Mouse (Mus musculus): Measurements from ENCODE around the gene Il2ra. TPM values are rescaled to one million over a fixed set of nuclear protein-coding genes. Genes with fewer than 3 reads are reported as not detected.

Gene Il2ra
- polyA plus RNA-seq, 1 experiment from 2014 or later, result not detected

DNA sequence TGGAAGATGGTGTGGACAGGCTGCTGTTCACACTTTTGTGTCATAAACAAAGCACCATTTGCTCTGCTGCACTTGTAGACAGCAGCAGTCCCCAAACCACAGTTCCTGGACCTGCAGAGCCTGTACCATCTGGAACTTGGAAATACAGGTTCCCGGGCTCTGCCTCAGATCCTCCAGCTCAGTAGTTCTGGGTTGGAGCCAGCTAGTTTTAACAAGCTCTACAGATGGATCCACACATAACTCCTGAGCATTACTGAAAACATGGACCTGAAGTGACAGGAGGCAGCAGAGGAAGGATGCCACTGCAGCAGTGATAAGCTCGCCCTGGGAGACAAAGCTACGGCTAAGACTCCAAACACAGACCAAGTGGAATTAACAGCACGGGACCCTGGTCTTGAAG lies 71.9 kb downstream of the Il2ra start:
- Histone ChIP-seq H3K27ac (ENCODE audit: low read length) (no peak overlapping the region), H3K36me3 (ENCODE audit: control insufficient read depth, insufficient read depth, low read length) (no peaks in the 10 kb centered on the region), H3K4me2 (replicated peaks; ENCODE audit: low read depth, low read length) (no peak overlapping the region), H3K4me3 (ENCODE audit: low read depth, low read length) (no peak overlapping the region), H3K4me1 (ENCODE audit: control insufficient read depth, insufficient read depth, low read length) (no peaks in the 10 kb centered on the region), H3K27me3 (ENCODE audit: control insufficient read depth, insufficient read depth, low read length) (no peaks in the 10 kb centered on the region), H3K9ac (replicated peaks; ENCODE audit: low read depth, low read length) (no peak overlapping the region), H3K9me3 (ENCODE audit: control insufficient read depth, low read depth, low read length) (no peaks in the 10 kb centered on the region)
- ATAC-seq (ENCODE audit: insufficient number of reproducible peaks, insufficient read depth, low FRiP score, low read depth), result no peak
- 84% methylated on average over 4 of the region's 4 CpGs for WGBS

DNA sequence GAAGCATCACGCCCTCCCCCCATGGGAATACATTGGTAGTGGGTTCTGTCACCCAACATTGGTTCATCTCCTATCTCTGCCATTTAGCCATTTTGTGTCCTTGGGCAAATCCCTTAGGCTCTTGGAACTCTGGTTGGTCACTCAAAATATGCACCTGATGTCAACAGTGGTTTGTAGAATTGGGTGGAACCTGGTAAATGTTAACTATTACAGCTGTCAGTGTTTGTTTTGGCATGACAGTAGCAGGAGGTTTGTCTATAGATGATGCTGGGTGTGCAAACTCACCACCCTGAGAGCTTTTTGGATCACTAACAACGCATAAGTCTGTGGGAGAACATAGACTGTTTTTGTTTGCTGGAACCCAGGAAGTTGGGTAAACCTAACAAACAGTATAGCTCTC lies 76.0 kb downstream of the Il2ra start:
- no peak overlapping the region for H3K4me2 ChIP-seq (replicated peaks; ENCODE audit: low read depth, low read length)
- WGBS, result 82% methylated on average over 2 of the region's 2 CpGs
- no peak for ATAC-seq (ENCODE audit: insufficient number of reproducible peaks, insufficient read depth, low FRiP score, low read depth)
- no peaks in the 10 kb centered on the region for H3K27me3 ChIP-seq (ENCODE audit: control insufficient read depth, insufficient read depth, low read length)
- no peak overlapping the region for H3K27ac ChIP-seq (ENCODE audit: low read length)
- H3K4me1 ChIP-seq (ENCODE audit: control insufficient read depth, insufficient read depth, low read length), result no peaks in the 10 kb centered on the region
- H3K36me3 ChIP-seq (ENCODE audit: control insufficient read depth, insufficient read depth, low read length), result no peaks in the 10 kb centered on the region
- H3K9me3 ChIP-seq (ENCODE audit: control insufficient read depth, low read depth, low read length), result no peaks in the 10 kb centered on the region
- no peak overlapping the region for H3K9ac ChIP-seq (replicated peaks; ENCODE audit: low read depth, low read length)
- H3K4me3 ChIP-seq (ENCODE audit: low read depth, low read length), result no peak overlapping the region

DNA sequence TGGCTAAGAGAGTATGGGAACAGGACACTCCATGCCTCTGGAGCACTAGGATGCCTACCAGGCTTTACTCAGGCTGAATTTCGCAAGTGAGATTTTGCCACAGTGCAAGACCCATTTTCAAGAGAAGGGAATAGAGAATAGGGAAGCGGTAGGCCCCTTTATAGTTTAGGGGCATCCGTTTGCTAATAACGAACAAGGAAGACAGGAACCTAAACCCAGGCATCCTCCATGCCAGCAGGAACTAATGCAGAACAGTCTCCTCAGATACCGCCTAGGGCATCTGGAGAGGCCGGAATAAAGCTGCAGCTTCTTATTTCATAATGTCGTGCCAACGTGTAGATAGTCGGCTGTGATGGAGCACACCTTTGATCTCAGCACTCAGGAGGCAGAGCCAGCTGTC lies 80.0 kb downstream of the Il2ra start:
- H3K9me3 ChIP-seq (ENCODE audit: control insufficient read depth, low read depth, low read length), result no peaks in the 10 kb centered on the region
- H3K9ac ChIP-seq (replicated peaks; ENCODE audit: low read depth, low read length), result no peak overlapping the region
- 85% methylated on average over 9 of the region's 9 CpGs for WGBS
- no peak overlapping the region for H3K27ac ChIP-seq (ENCODE audit: low read length)
- H3K4me2 ChIP-seq (replicated peaks; ENCODE audit: low read depth, low read length), result no peak overlapping the region
- no peak for ATAC-seq (ENCODE audit: insufficient number of reproducible peaks, insufficient read depth, low FRiP score, low read depth)
- H3K36me3 ChIP-seq (ENCODE audit: control insufficient read depth, insufficient read depth, low read length), result no peaks in the 10 kb centered on the region
- no peaks in the 10 kb centered on the region for H3K4me1 ChIP-seq (ENCODE audit: control insufficient read depth, insufficient read depth, low read length)
- H3K4me3 ChIP-seq (ENCODE audit: low read depth, low read length), result no peak overlapping the region
- no peaks in the 10 kb centered on the region for H3K27me3 ChIP-seq (ENCODE audit: control insufficient read depth, insufficient read depth, low read length)

DNA sequence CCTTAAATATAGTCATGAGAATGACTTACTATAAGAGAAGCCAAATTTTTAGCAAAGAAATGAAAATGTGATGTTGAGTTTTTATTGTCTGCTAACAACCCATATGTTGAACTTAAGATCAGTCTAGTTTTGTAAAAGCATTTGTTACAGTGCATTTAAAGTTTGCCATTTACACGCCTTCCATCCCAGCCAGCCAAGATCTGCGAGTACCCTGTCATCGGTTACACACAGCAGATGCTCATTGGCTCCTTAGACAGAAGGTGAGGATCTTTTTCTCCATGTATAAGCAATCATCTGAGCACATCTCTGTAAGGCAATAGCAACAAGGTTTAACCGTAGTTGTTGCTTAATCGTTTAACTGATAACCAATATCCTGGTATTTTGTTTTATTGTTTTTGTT lies 85.0 kb downstream of the Il2ra start:
- Histone ChIP-seq H3K9me3 (ENCODE audit: control insufficient read depth, low read depth, low read length) (no peaks in the 10 kb centered on the region), H3K4me1 (ENCODE audit: control insufficient read depth, insufficient read depth, low read length) (no peaks in the 10 kb centered on the region), H3K27me3 (ENCODE audit: control insufficient read depth, insufficient read depth, low read length) (no peaks in the 10 kb centered on the region), H3K27ac (ENCODE audit: low read length) (no peak overlapping the region), H3K4me2 (replicated peaks; ENCODE audit: low read depth, low read length) (no peak overlapping the region), H3K4me3 (ENCODE audit: low read depth, low read length) (no peak overlapping the region), H3K9ac (replicated peaks; ENCODE audit: low read depth, low read length) (no peak overlapping the region), H3K36me3 (ENCODE audit: control insufficient read depth, insufficient read depth, low read length) (no peaks in the 10 kb centered on the region)
- ATAC-seq (ENCODE audit: insufficient number of reproducible peaks, insufficient read depth, low FRiP score, low read depth), result no peak
- 89% methylated on average over 5 of the region's 5 CpGs for WGBS

DNA sequence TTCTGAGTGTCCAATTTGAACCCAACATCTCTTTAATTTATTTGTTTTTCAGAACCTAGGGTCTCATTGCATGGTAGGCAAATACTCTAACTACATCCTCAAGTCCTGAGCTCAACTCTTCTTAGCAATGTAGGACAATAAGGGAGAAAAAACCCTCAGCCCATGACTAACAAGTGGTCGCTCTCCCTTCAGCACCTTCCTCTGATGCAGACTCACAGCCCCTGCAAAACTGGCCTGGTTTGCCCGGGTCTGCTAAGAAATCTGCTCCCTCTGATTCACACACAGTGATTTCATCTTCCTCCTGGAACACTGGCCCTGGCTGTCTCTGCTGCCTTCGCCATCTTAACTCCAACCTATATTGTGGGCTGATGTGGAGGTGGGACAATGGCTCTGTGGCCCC lies 86.5 kb downstream of the Il2ra start:
- Histone ChIP-seq H3K36me3 (ENCODE audit: control insufficient read depth, insufficient read depth, low read length) (no peaks in the 10 kb centered on the region), H3K4me3 (ENCODE audit: low read depth, low read length) (no peak overlapping the region), H3K9ac (replicated peaks; ENCODE audit: low read depth, low read length) (no peak overlapping the region), H3K27me3 (ENCODE audit: control insufficient read depth, insufficient read depth, low read length) (no peaks in the 10 kb centered on the region), H3K4me2 (replicated peaks; ENCODE audit: low read depth, low read length) (no peak overlapping the region), H3K4me1 (ENCODE audit: control insufficient read depth, insufficient read depth, low read length) (no peaks in the 10 kb centered on the region), H3K9me3 (ENCODE audit: control insufficient read depth, low read depth, low read length) (no peaks in the 10 kb centered on the region), H3K27ac (ENCODE audit: low read length) (no peak overlapping the region)
- WGBS, result 58% methylated on average over 3 of the region's 3 CpGs
- ATAC-seq (ENCODE audit: insufficient number of reproducible peaks, insufficient read depth, low FRiP score, low read depth), result no peak

DNA sequence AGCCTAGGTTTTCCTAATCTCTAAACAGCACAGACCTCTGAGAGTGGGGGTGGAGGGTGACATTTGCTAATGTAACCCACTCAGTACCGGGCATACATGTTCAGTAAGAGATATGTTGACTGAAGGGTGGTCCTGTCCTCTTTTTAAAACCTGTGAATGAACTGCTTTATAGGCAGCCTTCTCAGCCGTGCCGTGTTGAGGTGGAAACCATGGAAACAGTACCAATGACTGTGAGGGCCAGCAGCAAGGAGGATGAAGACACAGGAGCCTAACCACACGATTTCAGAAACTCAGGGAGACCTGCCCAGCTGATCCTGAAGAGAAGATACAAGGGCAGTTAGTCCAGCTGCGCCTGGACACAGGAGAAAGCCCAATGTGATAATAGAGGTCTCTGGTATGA lies 90.4 kb downstream of the Il2ra start:
- no peak overlapping the region for H3K4me3 ChIP-seq (ENCODE audit: low read depth, low read length)
- no peaks in the 10 kb centered on the region for H3K4me1 ChIP-seq (ENCODE audit: control insufficient read depth, insufficient read depth, low read length)
- H3K27me3 ChIP-seq (ENCODE audit: control insufficient read depth, insufficient read depth, low read length), result no peaks in the 10 kb centered on the region
- whole genome bisulfite sequencing, result 67% methylated on average over 5 of the region's 5 CpGs
- no peak for ATAC-seq (ENCODE audit: insufficient number of reproducible peaks, insufficient read depth, low FRiP score, low read depth)
- H3K27ac ChIP-seq (ENCODE audit: low read length), result no peak overlapping the region
- no peaks in the 10 kb centered on the region for H3K9me3 ChIP-seq (ENCODE audit: control insufficient read depth, low read depth, low read length)
- H3K36me3 ChIP-seq (ENCODE audit: control insufficient read depth, insufficient read depth, low read length), result no peaks in the 10 kb centered on the region
- no peak overlapping the region for H3K9ac ChIP-seq (replicated peaks; ENCODE audit: low read depth, low read length)
- H3K4me2 ChIP-seq (replicated peaks; ENCODE audit: low read depth, low read length), result no peak overlapping the region

DNA sequence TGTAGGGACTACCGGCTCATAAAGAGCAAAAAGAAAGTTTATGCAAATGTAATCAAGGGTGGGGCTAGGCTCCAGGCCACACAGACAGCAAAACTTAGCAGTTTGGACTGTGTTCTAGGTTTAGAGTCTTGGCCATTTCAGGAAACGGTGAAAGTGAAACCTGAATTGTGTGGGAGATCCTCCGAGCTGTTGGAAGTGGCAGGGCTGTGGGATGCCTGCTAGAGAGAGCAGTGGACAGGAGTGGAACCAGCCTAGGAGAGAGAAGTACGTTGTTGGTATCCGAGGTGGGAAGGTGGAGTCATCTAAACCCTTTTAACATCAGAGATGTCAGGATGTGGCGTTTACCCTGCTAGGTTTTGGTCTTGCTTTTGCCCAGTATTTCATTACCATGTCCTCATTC lies 93.2 kb downstream of the Il2ra start:
- no peak for ATAC-seq (ENCODE audit: insufficient number of reproducible peaks, insufficient read depth, low FRiP score, low read depth)
- Histone ChIP-seq H3K9ac (replicated peaks; ENCODE audit: low read depth, low read length) (no peak overlapping the region), H3K27ac (ENCODE audit: low read length) (no peak overlapping the region), H3K9me3 (ENCODE audit: control insufficient read depth, low read depth, low read length) (no peaks in the 10 kb centered on the region), H3K4me1 (ENCODE audit: control insufficient read depth, insufficient read depth, low read length) (no peaks in the 10 kb centered on the region), H3K27me3 (ENCODE audit: control insufficient read depth, insufficient read depth, low read length) (no peaks in the 10 kb centered on the region), H3K4me2 (replicated peaks; ENCODE audit: low read depth, low read length) (no peak overlapping the region), H3K36me3 (ENCODE audit: control insufficient read depth, insufficient read depth, low read length) (peaks cover 9% of the 10 kb centered on the region), H3K4me3 (ENCODE audit: low read depth, low read length) (no peak overlapping the region)
- 88% methylated on average over 6 of the region's 6 CpGs for WGBS

DNA sequence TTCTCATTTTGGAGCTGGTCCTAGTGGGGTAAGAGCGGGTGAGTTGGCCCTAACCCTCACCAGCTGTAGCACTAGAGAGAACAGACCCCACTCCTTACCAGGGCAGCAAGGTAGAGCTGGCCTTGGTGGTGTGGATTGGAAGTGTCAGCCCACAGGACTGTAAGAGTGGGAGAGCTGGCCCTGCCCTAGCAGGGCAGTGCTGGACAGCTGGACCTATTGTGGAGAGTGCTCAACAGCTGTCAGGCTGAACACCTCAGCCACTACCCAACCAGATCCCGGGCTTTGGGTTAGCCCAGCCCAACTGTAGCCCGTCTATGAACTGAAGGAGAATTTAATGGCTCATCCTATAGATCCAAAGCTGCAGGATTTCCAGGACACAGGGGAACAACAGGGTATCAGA lies 96.2 kb downstream of the Il2ra start:
- WGBS, result 88% methylated on average over 3 of the region's 3 CpGs
- Histone ChIP-seq H3K9ac (replicated peaks; ENCODE audit: low read depth, low read length) (no peak overlapping the region), H3K4me1 (ENCODE audit: control insufficient read depth, insufficient read depth, low read length) (no peaks in the 10 kb centered on the region), H3K4me3 (ENCODE audit: low read depth, low read length) (no peak overlapping the region), H3K36me3 (ENCODE audit: control insufficient read depth, insufficient read depth, low read length) (peaks cover 34% of the 10 kb centered on the region), H3K27ac (ENCODE audit: low read length) (no peak overlapping the region), H3K9me3 (ENCODE audit: control insufficient read depth, low read depth, low read length) (no peaks in the 10 kb centered on the region), H3K27me3 (ENCODE audit: control insufficient read depth, insufficient read depth, low read length) (no peaks in the 10 kb centered on the region), H3K4me2 (replicated peaks; ENCODE audit: low read depth, low read length) (no peak overlapping the region)
- ATAC-seq (ENCODE audit: insufficient number of reproducible peaks, insufficient read depth, low FRiP score, low read depth), result 0 out of 2 replicates have a peak, but pooled peaks have one; percentile 23

DNA sequence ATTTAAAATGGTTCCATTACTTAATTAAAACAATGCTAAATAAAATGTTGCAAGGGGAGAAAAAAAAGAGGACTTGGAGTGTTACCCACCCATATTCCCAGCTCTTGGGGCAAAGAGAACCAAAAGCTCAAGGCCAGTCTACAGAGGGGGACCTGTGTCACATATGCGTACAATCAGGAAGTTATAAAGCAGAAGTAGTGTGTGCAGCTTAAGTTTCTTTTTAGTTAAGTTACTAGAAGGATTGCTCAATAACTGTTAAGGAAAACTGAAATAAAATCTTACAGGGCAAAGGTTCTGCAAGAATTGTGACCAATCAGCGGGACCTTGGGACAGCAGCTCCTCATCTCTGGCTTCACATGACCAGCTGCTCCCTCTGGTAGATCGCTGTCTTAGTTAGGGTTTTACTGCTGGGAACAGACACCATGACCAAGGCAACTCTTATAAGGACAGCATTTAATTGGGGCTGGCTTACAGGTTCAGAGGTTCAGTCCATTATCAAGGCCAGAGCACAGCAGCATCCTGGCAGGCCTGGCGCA lies 97.0 kb downstream of the Il2ra start:
- Histone ChIP-seq H3K4me2 (replicated peaks; ENCODE audit: low read depth, low read length) (no peak overlapping the region), H3K27ac (ENCODE audit: low read length) (no peak overlapping the region), H3K4me1 (ENCODE audit: control insufficient read depth, insufficient read depth, low read length) (no peaks in the 10 kb centered on the region), H3K9ac (replicated peaks; ENCODE audit: low read depth, low read length) (no peak overlapping the region), H3K9me3 (ENCODE audit: control insufficient read depth, low read depth, low read length) (no peaks in the 10 kb centered on the region), H3K27me3 (ENCODE audit: control insufficient read depth, insufficient read depth, low read length) (no peaks in the 10 kb centered on the region), H3K4me3 (ENCODE audit: low read depth, low read length) (no peak overlapping the region), H3K36me3 (ENCODE audit: control insufficient read depth, insufficient read depth, low read length) (peaks cover 37% of the 10 kb centered on the region)
- no peak for ATAC-seq (ENCODE audit: insufficient number of reproducible peaks, insufficient read depth, low FRiP score, low read depth)
- WGBS, result 94% methylated on average over 4 of the region's 4 CpGs

All from stomach, embryonic 14.5 days (tissue).